Mouse (Mus musculus) limb, embryonic 13.5 days (tissue): ENCODE measurements around the gene Hcn3. TPM values are rescaled to one million over a fixed set of nuclear protein-coding genes. Genes with fewer than 3 reads are reported as not detected.

Experiments
- ATAC-seq: fragments of 200-750 bp; cut with Nextera tagmentation; 2 replicates; pipeline ENCODE4 v1.8.0; 2017; ENCODE audit warnings: low read depth, moderate number of reproducible peaks, moderate TSS enrichment; ENCODE audit not compliant: low FRiP score
- H3K27ac ChIP-seq: fragments of 300-500 bp; sonication (generic); 2 replicates; pipeline ENCODE4 v1.5.1; 2015; ENCODE audit warnings: inconsistent platforms, mild to moderate bottlenecking, moderate library complexity
- H3K27me3 ChIP-seq: fragments of 300-500 bp; sonication (generic); 2 replicates; pipeline ENCODE4 v1.6.1; 2015; ENCODE audit warnings: mild to moderate bottlenecking, inconsistent platforms
- H3K36me3 ChIP-seq: fragments of 300-500 bp; sonication (generic); 2 replicates; pipeline ENCODE4 v1.6.1; 2015; ENCODE audit warnings: inconsistent platforms, mild to moderate bottlenecking, moderate library complexity
- H3K4me1 ChIP-seq: fragments of 300-500 bp; sonication (generic); 2 replicates; pipeline ENCODE4 v1.6.1; 2015; ENCODE audit warnings: inconsistent platforms
- H3K4me2 ChIP-seq: fragments of 300-500 bp; sonication (generic); replicated peaks from 2 replicates; pipeline ENCODE4 v1.6.1; 2015; ENCODE audit warnings: inconsistent platforms, mild to moderate bottlenecking, moderate library complexity
- H3K4me3 ChIP-seq: fragments of 300-500 bp; sonication (generic); 2 replicates; pipeline ENCODE4 v1.5.1; 2015; ENCODE audit warnings: moderate library complexity, mild to moderate bottlenecking, inconsistent platforms
- H3K9ac ChIP-seq: fragments of 300-500 bp; sonication (generic); 2 replicates; pipeline ENCODE4 v1.6.1; 2015; ENCODE audit warnings: mild to moderate bottlenecking, inconsistent platforms
- H3K9me3 ChIP-seq: fragments of 300-500 bp; sonication (generic); 2 replicates; pipeline ENCODE4 v1.6.1; 2016; ENCODE audit warnings: inconsistent platforms
- WGBS: fragments of 180-500 bp; shearing (Covaris S2); methylation state at CpG from one replicate; pipeline ENCODE4 v1.1.7; 2015; 5-methylcytosine and 5-hydroxymethylcytosine counted together
- polyA plus RNA-seq: library from polyadenylated mRNA; unstranded; fragments of >200 nt; fragmentation: Nextera tagmentation; extraction: Ambion mirVana; gene quantifications from 2 replicates; pipeline ENCODE4 v1.2.1, GENCODE M21; 2015

Hcn3 gene
- polyA plus RNA-seq, result 2.0 and 3.0 TPM in 2 replicates

DNA sequence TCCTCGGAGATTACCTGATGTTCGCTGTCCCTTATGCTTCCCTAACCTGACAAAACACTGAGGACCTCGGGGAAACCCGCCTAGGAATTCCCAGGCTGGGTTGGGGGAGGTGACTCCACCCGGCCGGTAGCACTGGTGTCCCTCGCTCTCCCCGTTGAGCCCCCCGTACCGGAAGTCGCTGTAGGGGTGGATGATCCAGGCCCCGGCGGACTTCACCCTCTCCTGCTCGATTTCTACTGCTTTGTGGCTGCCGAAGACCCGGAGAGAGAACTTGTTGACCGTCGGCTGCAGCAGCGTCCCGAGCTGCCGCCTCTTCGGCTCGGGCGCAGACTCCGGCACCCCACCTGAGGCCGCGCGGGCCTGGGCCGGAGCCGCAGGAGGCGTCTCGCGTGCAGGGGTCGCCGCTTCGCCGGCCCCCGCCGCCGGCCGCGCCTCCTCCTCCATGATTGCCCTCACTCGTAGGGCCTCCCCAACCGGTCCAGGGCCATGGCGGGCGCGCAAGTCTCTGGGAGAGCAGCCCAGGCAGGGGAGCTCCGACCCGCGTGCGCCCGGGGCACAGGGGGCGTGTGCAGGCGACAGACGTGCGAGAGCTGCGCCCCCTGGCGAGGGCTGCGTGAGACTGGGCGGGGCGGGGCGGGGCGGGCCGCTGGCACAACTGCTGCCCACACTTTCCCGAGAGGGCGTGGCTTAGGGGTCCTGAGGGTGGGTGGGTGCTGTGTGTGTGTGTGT lies at the start of gene Hcn3:
TSS of gene Hcn3 (minus strand) at position 581 of the 729 bp plus-strand sequence.
- peak within 1 kb of the TSS; percentile 63 for H3K9ac ChIP-seq
- no peaks in the 10 kb centered on the region for H3K36me3 ChIP-seq
- H3K4me1 ChIP-seq, result peaks cover 26% of the 10 kb centered on the region
- no peak within 1 kb of the TSS for H3K27ac ChIP-seq
- H3K27me3 ChIP-seq, result peaks cover 30% of the 10 kb centered on the region
- ATAC-seq, result peak; percentile 55; the same call in 1 of the 2 replicates
- peak within 1 kb of the TSS; percentile 59 for H3K4me3 ChIP-seq
- H3K9me3 ChIP-seq, result no peaks in the 10 kb centered on the region
- WGBS, result under 1% methylated on average over 66 of the region's 66 CpGs
- H3K4me2 ChIP-seq, result peak within 1 kb of the TSS; percentile 94

- Histone ChIP-seq H3K4me2 (no peak overlapping the region), H3K9ac (no peak overlapping the region), H3K9me3 (no peaks in the 10 kb centered on the region), H3K27ac (no peak overlapping the region), H3K4me3 (no peak overlapping the region), H3K36me3 (peaks cover 67% of the 10 kb centered on the region), H3K4me1 (peaks cover 18% of the 10 kb centered on the region), H3K27me3 (no peaks in the 10 kb centered on the region)
- WGBS, result 91% methylated on average over 7 of the region's 7 CpGs
- ATAC-seq, result no peak
Observed at GRCm38 (mm10) chr3:89209731-89210130, 49.7 kb upstream of the Hcn3 start.

GRCm38 (mm10) chr3:89208736-89209135 lies 48.7 kb upstream of the Hcn3 start:
- no peak overlapping the region for H3K4me2 ChIP-seq
- no peak overlapping the region for H3K27ac ChIP-seq
- no peak overlapping the region for H3K4me3 ChIP-seq
- no peak for ATAC-seq
- no peak overlapping the region for H3K9ac ChIP-seq
- peaks cover 75% of the 10 kb centered on the region for H3K36me3 ChIP-seq
- H3K4me1 ChIP-seq, result peaks cover 15% of the 10 kb centered on the region
- H3K9me3 ChIP-seq, result no peaks in the 10 kb centered on the region
- WGBS, result 80% methylated on average over 6 of the region's 6 CpGs
- no peaks in the 10 kb centered on the region for H3K27me3 ChIP-seq

GRCm38 (mm10) chr3:89208075-89208657 lies 48.2 kb upstream of the Hcn3 start:
- Histone ChIP-seq H3K27me3 (no peaks in the 10 kb centered on the region), H3K27ac (no peak overlapping the region), H3K4me1 (peaks cover 17% of the 10 kb centered on the region), H3K36me3 (peaks cover 75% of the 10 kb centered on the region), H3K9me3 (no peaks in the 10 kb centered on the region), H3K4me3 (no peak overlapping the region), H3K9ac (no peak overlapping the region), H3K4me2 (no peak overlapping the region)
- ATAC-seq, result no peak
- WGBS, result 89% methylated on average over 13 of the region's 13 CpGs

GRCm38 (mm10) chr3:89206695-89207094 lies 46.7 kb upstream of the Hcn3 start:
- Histone ChIP-seq H3K9ac (no peak overlapping the region), H3K9me3 (no peaks in the 10 kb centered on the region), H3K27ac (no peak overlapping the region), H3K4me3 (no peak overlapping the region), H3K36me3 (peaks cover 69% of the 10 kb centered on the region), H3K4me2 (no peak overlapping the region), H3K27me3 (no peaks in the 10 kb centered on the region), H3K4me1 (peaks cover 6% of the 10 kb centered on the region)
- ATAC-seq, result no peak
- 88% methylated on average over 2 of the region's 2 CpGs for WGBS

DNA sequence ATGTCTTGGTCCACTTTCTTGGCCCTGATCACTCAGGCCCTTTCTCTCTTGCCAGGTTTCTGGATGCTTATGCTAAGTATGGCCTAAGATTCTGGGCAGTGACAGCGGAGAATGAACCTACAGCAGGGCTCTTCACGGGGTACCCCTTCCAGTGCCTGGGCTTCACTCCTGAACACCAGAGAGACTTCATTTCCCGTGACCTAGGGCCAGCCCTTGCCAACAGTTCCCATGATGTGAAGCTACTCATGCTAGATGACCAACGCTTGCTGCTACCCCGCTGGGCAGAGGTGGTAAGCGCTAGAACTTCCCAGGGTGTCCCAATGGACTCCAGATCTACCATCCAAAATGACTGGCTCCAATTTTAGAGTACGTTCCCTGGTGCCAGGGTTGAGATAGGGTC lies 46.1 kb upstream of the Hcn3 start:
- no peak overlapping the region for H3K4me3 ChIP-seq
- H3K27me3 ChIP-seq, result no peaks in the 10 kb centered on the region
- peaks cover 6% of the 10 kb centered on the region for H3K4me1 ChIP-seq
- no peak overlapping the region for H3K27ac ChIP-seq
- no peak overlapping the region for H3K4me2 ChIP-seq
- H3K36me3 ChIP-seq, result peaks cover 69% of the 10 kb centered on the region
- H3K9ac ChIP-seq, result no peak overlapping the region
- H3K9me3 ChIP-seq, result no peaks in the 10 kb centered on the region
- ATAC-seq, result no peak
- WGBS, result 91% methylated on average over 7 of the region's 7 CpGs

DNA sequence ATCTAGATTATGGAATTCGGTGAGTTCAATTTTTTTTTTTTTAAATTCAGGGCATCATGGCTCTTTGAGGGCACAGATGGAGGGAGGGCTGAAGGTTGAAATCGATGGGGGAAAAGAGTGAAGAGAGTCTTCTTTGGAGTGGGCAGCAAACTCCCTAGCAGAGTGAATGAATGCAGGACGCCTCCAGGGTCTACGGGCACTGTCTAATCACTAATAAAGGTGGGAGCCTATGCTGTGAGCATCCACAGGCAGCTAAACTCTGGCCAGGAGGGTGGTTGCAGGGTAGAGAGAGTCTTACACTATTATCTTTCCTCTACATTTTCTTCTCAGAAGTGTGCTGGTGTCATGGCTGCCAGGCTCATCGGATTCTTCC lies 43.1 kb upstream of the Hcn3 start:
- Histone ChIP-seq H3K36me3 (peaks cover 40% of the 10 kb centered on the region), H3K9me3 (no peaks in the 10 kb centered on the region), H3K27ac (no peak overlapping the region), H3K4me2 (peak overlapping the region; percentile 75), H3K9ac (peak overlapping the region; percentile 70), H3K4me1 (peaks cover 6% of the 10 kb centered on the region), H3K27me3 (no peaks in the 10 kb centered on the region), H3K4me3 (peak overlapping the region; percentile 60)
- no peak for ATAC-seq
- 39% methylated on average over 5 of the region's 5 CpGs for WGBS

DNA sequence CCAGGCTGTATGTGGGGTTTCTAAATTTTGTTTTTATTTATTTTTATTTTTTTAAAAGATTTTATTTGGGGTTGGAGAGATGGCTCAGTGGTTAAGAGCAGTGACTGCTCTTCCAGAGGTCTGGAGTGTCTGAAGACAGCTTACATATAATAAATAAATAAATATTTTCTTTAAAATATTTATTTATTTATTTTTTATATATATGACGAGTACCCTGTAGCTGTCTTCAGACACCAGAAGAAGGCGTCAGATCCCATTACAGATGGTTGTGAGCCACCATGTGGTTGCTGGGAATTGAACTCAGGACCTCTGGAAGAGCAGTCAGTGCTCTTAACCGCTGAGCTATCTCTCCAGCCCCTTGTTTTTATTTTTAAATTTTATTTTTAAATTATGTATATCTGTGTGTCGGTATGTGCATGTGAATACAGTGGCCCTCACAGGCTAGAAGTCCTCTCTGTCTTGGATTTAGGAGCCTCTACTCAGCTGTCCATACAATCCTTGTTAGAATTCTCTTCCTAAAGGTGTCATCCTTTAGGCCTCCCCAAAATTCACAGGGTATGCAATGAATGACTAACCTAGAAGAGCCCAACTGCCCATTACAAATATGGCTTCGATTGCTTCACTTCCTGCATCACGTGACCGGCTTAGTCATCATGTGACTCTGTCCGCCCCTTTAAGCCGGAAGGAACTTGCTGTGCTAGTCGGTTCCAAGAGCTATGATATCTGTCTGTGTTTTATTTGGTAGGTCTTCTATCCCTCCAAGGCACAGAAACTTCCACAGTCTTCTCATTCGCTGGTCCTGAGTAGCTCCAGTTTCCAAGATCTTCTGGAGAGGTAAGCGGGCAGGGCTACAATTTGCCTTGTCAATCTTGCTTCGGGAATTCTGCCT lies 42.5 kb upstream of the Hcn3 start, which contains the start of gene Gba:
TSS of gene Gba (plus strand) at position 676 of the 889 bp plus-strand sequence.
- ATAC-seq, result peak; percentile 91
- H3K27ac ChIP-seq, result no peak within 1 kb of the TSS
- H3K27me3 ChIP-seq, result no peaks in the 10 kb centered on the region
- H3K36me3 ChIP-seq, result peaks cover 34% of the 10 kb centered on the region
- peak within 1 kb of the TSS; percentile 60 for H3K4me3 ChIP-seq
- peaks cover 6% of the 10 kb centered on the region for H3K4me1 ChIP-seq
- H3K9ac ChIP-seq, result peak within 1 kb of the TSS; percentile 70
- peak within 1 kb of the TSS; percentile 75 for H3K4me2 ChIP-seq
- H3K9me3 ChIP-seq, result no peaks in the 10 kb centered on the region
- 27% methylated on average over 13 of the region's 13 CpGs for WGBS

DNA sequence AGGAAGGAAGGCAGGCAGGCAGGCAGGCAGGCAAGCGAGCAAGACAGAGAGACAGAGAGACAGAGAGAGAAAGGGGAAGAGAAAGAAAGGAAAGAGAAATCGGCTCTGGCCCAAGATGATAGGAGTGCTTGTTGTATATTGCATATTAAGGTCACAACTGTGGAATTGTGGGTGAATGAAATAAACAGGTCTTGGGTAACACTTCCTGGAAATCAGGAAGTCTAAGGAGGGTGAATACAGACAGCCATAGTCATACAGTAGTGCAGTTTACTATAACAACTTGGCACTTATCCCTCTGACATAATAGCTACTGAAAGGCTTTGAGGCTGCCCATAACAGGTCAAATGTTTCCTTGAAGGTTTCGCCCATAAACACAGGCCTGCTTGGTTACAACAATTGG lies 39.8 kb upstream of the Hcn3 start:
- WGBS, result 75% methylated on average over 3 of the region's 3 CpGs
- Histone ChIP-seq H3K36me3 (peaks cover 10% of the 10 kb centered on the region), H3K9ac (no peak overlapping the region), H3K9me3 (no peaks in the 10 kb centered on the region), H3K27ac (no peak overlapping the region), H3K27me3 (no peaks in the 10 kb centered on the region), H3K4me2 (no peak overlapping the region), H3K4me1 (peaks cover 16% of the 10 kb centered on the region), H3K4me3 (no peak overlapping the region)
- ATAC-seq, result no peak

DNA sequence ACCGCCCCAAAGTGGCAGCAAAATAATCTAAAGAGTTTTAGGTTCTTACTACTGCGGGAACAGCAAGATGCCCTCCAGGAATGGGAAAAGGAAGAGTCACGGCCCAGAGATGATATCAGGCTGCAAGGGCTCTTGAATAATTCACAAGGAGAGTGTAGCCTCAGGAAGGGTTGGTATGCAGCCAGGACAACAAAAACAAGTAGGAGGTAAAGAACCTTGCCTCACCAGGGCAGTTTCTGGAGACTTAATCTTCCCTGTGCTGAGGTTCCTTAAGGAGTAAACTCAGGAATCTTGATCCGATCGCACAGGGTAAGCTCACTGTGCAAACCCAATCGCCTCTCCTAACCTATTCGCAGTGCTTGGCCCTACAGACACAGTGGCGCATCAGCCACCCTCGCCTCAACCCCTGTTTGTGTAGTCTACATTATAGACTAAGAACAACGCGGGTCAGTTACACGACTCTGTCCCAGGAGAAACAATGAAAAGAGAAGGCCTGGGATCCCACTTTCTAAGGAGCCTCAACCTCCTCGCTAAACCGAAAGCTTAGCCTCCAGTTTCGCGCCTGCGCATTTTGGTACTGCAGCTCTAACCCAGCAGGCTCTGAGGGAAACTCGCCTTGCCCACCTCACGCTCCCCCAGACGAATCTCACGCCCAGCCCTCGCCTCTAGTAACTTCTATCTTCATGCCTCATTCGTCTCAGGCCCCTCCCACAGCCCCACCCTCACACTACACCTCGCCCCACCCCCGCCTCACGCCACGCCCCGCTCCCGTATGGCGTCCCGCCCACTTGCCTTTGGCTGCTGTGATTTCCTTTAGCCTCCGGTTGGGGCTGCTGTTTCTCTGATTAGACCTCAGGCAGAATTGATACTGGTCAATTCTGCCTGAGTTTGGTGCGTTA lies 36.2 kb upstream of the Hcn3 start:
- H3K27ac ChIP-seq, result peak overlapping the region; percentile 85
- H3K9me3 ChIP-seq, result no peaks in the 10 kb centered on the region
- H3K4me1 ChIP-seq, result peaks cover 10% of the 10 kb centered on the region
- WGBS, result 10% methylated on average over 33 of the region's 33 CpGs
- H3K4me2 ChIP-seq, result peak overlapping the region; percentile 67
- no peaks in the 10 kb centered on the region for H3K36me3 ChIP-seq
- H3K9ac ChIP-seq, result peak overlapping the region; percentile 73
- H3K27me3 ChIP-seq, result no peaks in the 10 kb centered on the region
- H3K4me3 ChIP-seq, result peak overlapping the region; percentile 41
- peak; percentile 98 for ATAC-seq

GRCm38 (mm10) chr3:89193853-89194252 lies 33.9 kb upstream of the Hcn3 start:
- ATAC-seq, result no peak
- Histone ChIP-seq H3K4me2 (no peak overlapping the region), H3K4me3 (no peak overlapping the region), H3K9ac (no peak overlapping the region), H3K9me3 (no peaks in the 10 kb centered on the region), H3K27me3 (no peaks in the 10 kb centered on the region), H3K4me1 (peaks cover 10% of the 10 kb centered on the region), H3K36me3 (0 out of 2 replicates have a peak, but pooled peaks cover 1% of the 10 kb centered on the region), H3K27ac (no peak overlapping the region)
- WGBS, result 81% methylated on average over 2 of the region's 2 CpGs
